Mouse (Mus musculus): Measurements from ENCODE around the gene Cpne1. TPM values are rescaled to one million over a fixed set of nuclear protein-coding genes. Genes with fewer than 3 reads are reported as not detected.

Cpne1 gene
- polyA plus RNA-seq, 1 experiment from 2014 or later: 63.3 TPM

DNA sequence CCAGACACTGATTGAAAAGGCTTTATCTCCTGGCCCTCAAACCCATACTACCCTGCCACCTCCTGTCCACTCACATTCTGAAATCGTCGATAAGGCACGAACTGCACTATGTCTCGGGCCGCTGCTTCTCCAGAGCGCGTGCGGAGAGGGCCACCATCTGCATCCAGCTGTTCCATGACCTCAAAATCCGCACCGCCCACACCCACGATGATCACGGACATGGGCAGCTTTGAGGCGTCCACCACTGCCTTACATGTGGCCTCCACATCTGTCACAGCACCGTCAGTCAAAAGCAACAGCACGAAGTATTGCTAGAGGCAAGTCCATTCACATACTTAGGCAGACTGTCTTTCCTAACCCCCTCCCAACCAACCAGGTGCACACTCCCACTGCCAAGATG is 38.0 kb downstream of the Cpne1 start:
- H3K4me1 ChIP-seq: no peaks in the 10 kb centered on the region
- WGBS: 96% methylated on average over 15 of the region's 15 CpGs
- no peaks in the 10 kb centered on the region for H3K27me3 ChIP-seq (ENCODE audit: poor library complexity, severe bottlenecking)
- DNase-seq (ENCODE audit: extremely low spot score, low spot score): no peak
- H3K36me3 ChIP-seq (replicated peaks): peaks cover 100% of the 10 kb centered on the region
- no peak overlapping the region for H3K27ac ChIP-seq
- no peak overlapping the region for H3K4me3 ChIP-seq
- no peaks in the 10 kb centered on the region for H3K9me3 ChIP-seq

DNA sequence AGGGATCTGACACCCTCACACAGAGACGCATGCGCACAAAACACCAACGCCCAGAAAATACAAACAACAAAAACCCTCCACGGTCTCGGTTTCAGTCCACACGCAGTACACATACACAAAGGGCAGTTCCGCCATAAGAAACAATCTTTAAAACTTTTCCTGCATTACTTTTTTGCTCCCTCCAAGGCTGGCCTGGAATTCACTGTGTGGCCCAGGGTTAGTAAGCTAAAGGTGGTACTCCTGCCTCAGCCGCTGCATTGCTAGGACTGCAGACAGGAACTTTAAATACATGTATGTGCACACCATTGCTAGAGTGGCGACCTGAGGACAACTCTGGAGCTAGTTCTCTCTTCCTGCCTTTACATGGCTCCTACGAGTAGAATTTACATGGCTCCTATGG is 40.5 kb downstream of the Cpne1 start:
- peaks cover 8% of the 10 kb centered on the region for H3K4me1 ChIP-seq
- H3K4me3 ChIP-seq: no peak overlapping the region
- peaks cover 92% of the 10 kb centered on the region for H3K36me3 ChIP-seq (replicated peaks)
- no peaks in the 10 kb centered on the region for H3K9me3 ChIP-seq
- H3K27ac ChIP-seq: no peak overlapping the region
- no peaks in the 10 kb centered on the region for H3K27me3 ChIP-seq (ENCODE audit: poor library complexity, severe bottlenecking)
- WGBS: 95% methylated on average over 10 of the region's 10 CpGs
- no peak for DNase-seq (ENCODE audit: extremely low spot score, low spot score)

DNA sequence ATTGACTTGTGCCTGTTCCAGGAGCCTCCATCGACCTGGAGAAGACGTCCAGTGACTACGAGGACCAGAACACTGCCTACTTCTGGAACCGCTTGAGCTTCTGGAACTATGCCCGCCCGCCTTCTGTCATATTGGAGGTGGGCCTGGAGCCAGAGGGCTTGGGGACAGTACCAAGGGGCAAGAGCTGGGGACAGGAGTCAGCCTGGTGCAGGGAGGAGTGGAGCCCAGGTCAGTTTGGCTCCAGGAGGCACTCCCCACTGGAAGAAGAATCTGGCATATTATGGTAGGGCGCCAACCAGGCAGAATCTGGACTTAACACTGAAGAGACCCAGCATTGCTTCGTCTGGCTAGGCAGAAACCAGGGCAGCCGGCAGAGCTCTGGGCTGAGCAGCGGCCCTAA is 43.8 kb downstream of the Cpne1 start:
- H3K27me3 ChIP-seq (ENCODE audit: poor library complexity, severe bottlenecking): no peaks in the 10 kb centered on the region
- H3K9me3 ChIP-seq: no peaks in the 10 kb centered on the region
- H3K4me3 ChIP-seq: no peak overlapping the region
- no peak for DNase-seq (ENCODE audit: extremely low spot score, low spot score)
- H3K27ac ChIP-seq: no peak overlapping the region
- WGBS: 95% methylated on average over 10 of the region's 10 CpGs
- H3K36me3 ChIP-seq (replicated peaks): peaks cover 59% of the 10 kb centered on the region
- H3K4me1 ChIP-seq: peaks cover 23% of the 10 kb centered on the region

GRCm38 (mm10) chr2:156066126-156066525 is 45.6 kb downstream of the Cpne1 start:
- 36% methylated on average over 10 of the region's 10 CpGs for WGBS
- DNase-seq (ENCODE audit: extremely low spot score, low spot score): no peak
- no peaks in the 10 kb centered on the region for H3K9me3 ChIP-seq
- H3K27ac ChIP-seq: peak overlapping the region; percentile 94
- H3K36me3 ChIP-seq (replicated peaks): peaks cover 41% of the 10 kb centered on the region
- no peaks in the 10 kb centered on the region for H3K27me3 ChIP-seq (ENCODE audit: poor library complexity, severe bottlenecking)
- H3K4me1 ChIP-seq: peaks cover 23% of the 10 kb centered on the region
- peak overlapping the region; percentile 85 for H3K4me3 ChIP-seq

DNA sequence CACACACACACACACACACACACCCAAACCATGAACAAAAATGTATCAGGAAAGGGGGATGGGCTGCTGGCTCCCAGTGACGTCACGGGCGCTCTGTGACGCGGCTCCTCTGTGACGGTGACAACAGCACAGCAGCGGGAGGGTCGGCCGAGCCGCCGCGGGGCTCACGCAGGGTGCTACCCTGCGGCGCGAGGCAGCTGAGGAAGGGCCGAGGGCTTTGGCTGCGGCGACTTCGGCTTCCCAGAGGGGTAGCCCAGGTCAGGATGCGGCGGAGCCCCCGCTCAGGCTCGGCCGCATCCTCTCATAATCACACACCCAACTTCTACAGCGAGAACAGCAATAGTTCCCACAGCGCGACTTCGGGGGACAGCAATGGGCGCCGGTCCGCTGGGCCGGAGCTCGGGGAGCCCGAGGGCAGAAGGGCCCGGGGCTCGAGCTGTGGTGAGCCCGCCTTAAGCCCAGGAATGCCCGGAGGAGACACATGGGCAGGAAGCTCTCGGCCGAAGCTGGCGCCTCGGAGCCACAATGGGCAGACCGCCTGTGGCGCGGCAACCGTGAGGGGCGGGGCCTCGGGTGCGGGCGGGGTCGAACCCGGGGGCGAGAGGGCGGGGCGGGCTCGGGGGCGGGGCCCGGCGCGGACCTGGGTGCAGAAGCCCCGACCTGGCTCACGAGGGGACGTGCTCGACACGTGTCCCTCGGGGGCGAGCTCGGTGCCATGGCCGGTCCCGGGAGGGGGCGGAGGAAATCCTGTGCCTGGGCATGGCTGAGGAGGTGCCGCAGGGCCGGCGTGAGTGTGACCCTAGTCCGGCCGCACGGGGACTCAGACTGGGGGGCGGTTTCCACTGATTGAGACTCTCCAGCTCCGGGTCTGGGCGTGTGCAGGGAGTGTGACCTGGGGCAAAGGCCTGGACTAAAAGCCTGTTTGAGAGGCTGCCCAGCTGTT is 46.4 kb downstream of the Cpne1 start, which contains the start of gene Spag4:
Gene Spag4 (plus strand): TSS at position 77 of the 943 bp plus-strand sequence.
- under 1% methylated on average over 81 of the region's 81 CpGs for WGBS
- Histone ChIP-seq H3K4me1 (peaks cover 23% of the 10 kb centered on the region), H3K27me3 (ENCODE audit: poor library complexity, severe bottlenecking) (no peaks in the 10 kb centered on the region), H3K36me3 (replicated peaks) (peaks cover 33% of the 10 kb centered on the region), H3K9me3 (no peaks in the 10 kb centered on the region), H3K4me3 (peak within 1 kb of the TSS; percentile 85), H3K27ac (peak within 1 kb of the TSS; percentile 94)
- DNase-seq (ENCODE audit: extremely low spot score, low spot score): peak; percentile 83

- Histone ChIP-seq H3K27ac (no peak within 1 kb of the TSS), H3K4me1 (peaks cover 10% of the 10 kb centered on the region), H3K27me3 (ENCODE audit: poor library complexity, severe bottlenecking) (peaks cover 17% of the 10 kb centered on the region), H3K4me3 (no peak within 1 kb of the TSS), H3K36me3 (replicated peaks) (no peaks in the 10 kb centered on the region), H3K9me3 (no peaks in the 10 kb centered on the region)
- DNase-seq (ENCODE audit: extremely low spot score, low spot score): no peak
- 87% methylated on average over 9 of the region's 9 CpGs for WGBS
Observed at GRCm38 (mm10) chr2:156052816-156053215, 58.9 kb downstream of the Cpne1 start, which contains the start of gene Fer1l4. Fer1l4 (minus strand) TSS chr2:156052947.

DNA sequence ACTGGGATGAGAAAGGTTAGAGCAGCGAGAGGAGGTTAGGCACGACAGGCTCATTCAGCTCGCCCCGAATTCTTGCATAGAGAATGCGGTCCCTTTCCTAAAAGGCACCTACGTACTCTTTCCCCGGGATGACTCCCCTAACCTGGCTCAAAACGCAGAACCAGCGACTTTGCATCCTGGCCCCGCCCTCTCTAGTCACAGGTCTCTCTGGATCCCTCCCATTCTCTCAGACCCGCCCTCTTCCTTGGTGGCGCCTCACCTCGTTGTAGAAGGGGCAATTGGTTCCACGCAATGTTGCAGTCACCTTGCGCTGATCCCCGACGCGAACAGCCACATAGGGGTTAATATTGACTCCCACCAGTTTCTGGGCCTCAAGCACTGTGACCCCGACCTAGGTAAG is 63.8 kb downstream of the Cpne1 start:
- H3K27me3 ChIP-seq (ENCODE audit: poor library complexity, severe bottlenecking): peaks cover 29% of the 10 kb centered on the region
- H3K36me3 ChIP-seq (replicated peaks): no peaks in the 10 kb centered on the region
- 8% methylated on average over 19 of the region's 19 CpGs for WGBS
- no peak overlapping the region for H3K27ac ChIP-seq
- H3K4me1 ChIP-seq: peaks cover 10% of the 10 kb centered on the region
- no peak for DNase-seq (ENCODE audit: extremely low spot score, low spot score)
- H3K9me3 ChIP-seq: no peaks in the 10 kb centered on the region
- H3K4me3 ChIP-seq: peak overlapping the region; percentile 18; the same call in 1 of the 2 replicates

DNA sequence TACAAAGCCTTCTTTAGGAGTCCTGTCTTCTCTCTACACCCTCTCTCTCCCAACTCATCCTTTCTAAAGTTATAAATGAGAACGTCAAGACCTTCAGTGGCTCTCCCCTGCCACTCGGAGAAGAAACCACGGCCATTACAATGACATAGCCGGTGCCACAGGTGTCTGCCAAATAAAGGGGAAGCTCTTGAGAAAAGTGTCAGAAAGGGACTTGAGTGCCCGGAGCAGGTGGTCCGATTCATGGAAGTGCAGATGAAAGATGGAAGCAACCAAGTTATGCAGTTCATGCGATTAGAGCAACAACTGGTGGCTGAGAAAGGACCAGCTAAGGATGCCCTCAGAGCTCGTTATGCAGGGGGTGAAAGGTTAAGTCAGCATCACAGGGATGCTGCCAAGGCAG is 68.9 kb downstream of the Cpne1 start:
- Histone ChIP-seq H3K4me3 (no peak overlapping the region), H3K27ac (no peak overlapping the region), H3K4me1 (peaks cover 3% of the 10 kb centered on the region), H3K36me3 (replicated peaks) (no peaks in the 10 kb centered on the region), H3K27me3 (ENCODE audit: poor library complexity, severe bottlenecking) (peaks cover 13% of the 10 kb centered on the region), H3K9me3 (no peaks in the 10 kb centered on the region)
- WGBS: 82% methylated on average over 8 of the region's 8 CpGs
- DNase-seq (ENCODE audit: extremely low spot score, low spot score): no peak

- WGBS: 86% methylated on average over 3 of the region's 3 CpGs
- no peak overlapping the region for H3K4me3 ChIP-seq
- no peaks in the 10 kb centered on the region for H3K27me3 ChIP-seq (ENCODE audit: poor library complexity, severe bottlenecking)
- H3K36me3 ChIP-seq (replicated peaks): no peaks in the 10 kb centered on the region
- DNase-seq (ENCODE audit: extremely low spot score, low spot score): no peak
- H3K9me3 ChIP-seq: no peaks in the 10 kb centered on the region
- no peaks in the 10 kb centered on the region for H3K4me1 ChIP-seq
- no peak overlapping the region for H3K27ac ChIP-seq
Observed at GRCm38 (mm10) chr2:156039390-156039789, 72.4 kb downstream of the Cpne1 start.

- Histone ChIP-seq H3K36me3 (replicated peaks) (peaks cover under 1% of the 10 kb centered on the region; the same call in 1 of the 2 replicates), H3K4me3 (no peak overlapping the region), H3K27ac (no peak overlapping the region), H3K9me3 (no peaks in the 10 kb centered on the region), H3K27me3 (ENCODE audit: poor library complexity, severe bottlenecking) (no peaks in the 10 kb centered on the region), H3K4me1 (no peaks in the 10 kb centered on the region)
- no peak for DNase-seq (ENCODE audit: extremely low spot score, low spot score)
Observed at GRCm38 (mm10) chr2:156025482-156025881, 86.3 kb downstream of the Cpne1 start.

Other genes with a start within 250 kb of the Cpne1 start
- gene Uqcc1, start 181.7 kb downstream of the Cpne1 start, polyA plus RNA-seq (2016; fragmentation: Nextera tagmentation; extraction: Ambion mirVana): 78.4 and 82.2 TPM in 2 replicates
- not detected in 2 replicates for gene Gm15557, start 171.2 kb downstream of the Cpne1 start, polyA plus RNA-seq (2016; fragmentation: Nextera tagmentation; extraction: Ambion mirVana)
- gene Gdf5, start 166.6 kb downstream of the Cpne1 start, polyA plus RNA-seq (2016; fragmentation: Nextera tagmentation; extraction: Ambion mirVana): 0.27 and 0.88 TPM in 2 replicates
- 28.8 and 28.9 TPM in 2 replicates for gene Cep250, start 155.5 kb downstream of the Cpne1 start, polyA plus RNA-seq (2016; fragmentation: Nextera tagmentation; extraction: Ambion mirVana)
- gene 6430550D23Rik, start 104.0 kb downstream of the Cpne1 start, polyA plus RNA-seq (2016; fragmentation: Nextera tagmentation; extraction: Ambion mirVana): 1.4 and 2.1 TPM in 2 replicates
- gene Ergic3, start 103.9 kb downstream of the Cpne1 start, polyA plus RNA-seq (2016; fragmentation: Nextera tagmentation; extraction: Ambion mirVana): 194 and 199 TPM in 2 replicates
- gene Fer1l4, start 59.0 kb downstream of the Cpne1 start, polyA plus RNA-seq (2016; fragmentation: Nextera tagmentation; extraction: Ambion mirVana): not detected in 2 replicates
- gene Spag4, start 46.8 kb downstream of the Cpne1 start, polyA plus RNA-seq (2016; fragmentation: Nextera tagmentation; extraction: Ambion mirVana): 4.1 TPM in 2 replicates
- 47.5 and 50.4 TPM in 2 replicates for gene Rbm12, start within 50 bp of the Cpne1 start, polyA plus RNA-seq (2016; fragmentation: Nextera tagmentation; extraction: Ambion mirVana)
- 20.7 TPM in 2 replicates for gene Gm28036, start 15.1 kb upstream of the Cpne1 start, polyA plus RNA-seq (2016; fragmentation: Nextera tagmentation; extraction: Ambion mirVana)
- 379 and 398 TPM in 2 replicates for gene Romo1, start 32.1 kb upstream of the Cpne1 start, polyA plus RNA-seq (2016; fragmentation: Nextera tagmentation; extraction: Ambion mirVana)
- 41.7 and 45.2 TPM in 2 replicates for gene Nfs1, start 32.2 kb upstream of the Cpne1 start, polyA plus RNA-seq (2016; fragmentation: Nextera tagmentation; extraction: Ambion mirVana)
- gene Rbm39, start 68.3 kb upstream of the Cpne1 start, polyA plus RNA-seq (2016; fragmentation: Nextera tagmentation; extraction: Ambion mirVana): 542 and 576 TPM in 2 replicates
- gene Phf20, start 84.5 kb upstream of the Cpne1 start, polyA plus RNA-seq (2016; fragmentation: Nextera tagmentation; extraction: Ambion mirVana): 71.6 and 77.4 TPM in 2 replicates
- 2.5 and 2.6 TPM in 2 replicates for gene Cnbd2, start 200.3 kb upstream of the Cpne1 start, polyA plus RNA-seq (2016; fragmentation: Nextera tagmentation; extraction: Ambion mirVana)
- gene Scand1, start 200.7 kb upstream of the Cpne1 start, polyA plus RNA-seq (2016; fragmentation: Nextera tagmentation; extraction: Ambion mirVana): 49.0 and 52.1 TPM in 2 replicates

All from forebrain, embryonic 10.5 days (tissue).